Mouse (Mus musculus): Measurements from ENCODE around the gene Map7d1.

DNA sequence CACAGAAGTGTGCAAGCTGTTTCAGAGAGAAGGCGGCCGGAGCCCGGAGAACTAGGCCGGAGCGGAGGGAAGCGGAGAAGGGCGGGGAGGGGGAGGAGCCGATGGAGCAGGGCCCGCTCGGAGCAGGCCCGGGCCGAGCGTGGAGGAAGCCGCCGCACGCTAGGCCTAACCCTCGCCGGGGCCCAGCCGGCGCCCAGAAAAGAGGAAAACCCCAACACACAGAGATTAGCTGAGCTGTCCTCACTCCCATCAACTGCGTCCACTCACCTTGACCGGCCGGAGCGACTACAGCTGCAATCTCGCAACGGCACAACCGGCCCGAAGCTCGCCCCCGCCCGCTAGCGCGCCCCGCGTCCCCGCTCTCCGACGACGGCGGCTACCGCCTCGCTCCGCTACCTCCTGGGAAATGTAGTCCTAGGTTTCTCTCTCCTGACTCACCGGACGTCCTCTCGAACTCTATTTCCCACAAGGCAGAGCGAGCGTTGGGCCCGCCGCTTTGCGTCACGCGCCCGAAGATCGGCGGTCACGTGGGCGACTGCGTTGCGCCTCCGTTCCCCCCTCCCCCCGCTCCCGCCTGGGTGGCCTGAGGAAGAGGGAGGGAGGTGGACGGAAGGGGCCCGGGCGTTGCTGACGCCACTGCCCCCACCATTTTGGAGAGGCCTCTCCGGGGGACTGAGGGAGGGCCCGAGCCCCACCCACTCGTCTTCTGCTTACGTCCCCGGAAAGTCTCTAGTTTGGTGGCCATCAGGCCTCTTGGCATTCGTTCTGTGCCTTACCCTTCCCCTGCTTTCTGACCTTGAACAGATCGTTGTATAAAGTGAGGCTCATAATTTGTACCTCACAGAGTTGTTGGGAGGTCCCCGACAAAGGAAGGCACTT lies 53.6 kb downstream of the Map7d1 start, which contains the start of gene Thrap3:
- no peak for TF ChIP-seq CTCF (IDR thresholded peaks at IDR 0.05; ENCODE audit: low read depth)
- peak; percentile 35; the same call in 1 of the 2 replicates for TF ChIP-seq EP300 (IDR thresholded peaks at IDR 0.05; ENCODE audit: low read depth)
